Mouse (Mus musculus) liver, embryonic 14.5 days (tissue): Measurements from ENCODE around the gene Arhgef1.

Source experiments
- CTCF ChIP-seq: IDR thresholded peaks from 2 replicates; pipeline ENCODE4 v1.5.1; 2016; ENCODE audit warnings: antibody characterized with exemption, low read depth, control low read depth
- EP300 ChIP-seq: IDR thresholded peaks from 2 replicates; pipeline ENCODE4 v1.6.1; 2016; ENCODE audit warnings: antibody characterized with exemption, low read depth

DNA sequence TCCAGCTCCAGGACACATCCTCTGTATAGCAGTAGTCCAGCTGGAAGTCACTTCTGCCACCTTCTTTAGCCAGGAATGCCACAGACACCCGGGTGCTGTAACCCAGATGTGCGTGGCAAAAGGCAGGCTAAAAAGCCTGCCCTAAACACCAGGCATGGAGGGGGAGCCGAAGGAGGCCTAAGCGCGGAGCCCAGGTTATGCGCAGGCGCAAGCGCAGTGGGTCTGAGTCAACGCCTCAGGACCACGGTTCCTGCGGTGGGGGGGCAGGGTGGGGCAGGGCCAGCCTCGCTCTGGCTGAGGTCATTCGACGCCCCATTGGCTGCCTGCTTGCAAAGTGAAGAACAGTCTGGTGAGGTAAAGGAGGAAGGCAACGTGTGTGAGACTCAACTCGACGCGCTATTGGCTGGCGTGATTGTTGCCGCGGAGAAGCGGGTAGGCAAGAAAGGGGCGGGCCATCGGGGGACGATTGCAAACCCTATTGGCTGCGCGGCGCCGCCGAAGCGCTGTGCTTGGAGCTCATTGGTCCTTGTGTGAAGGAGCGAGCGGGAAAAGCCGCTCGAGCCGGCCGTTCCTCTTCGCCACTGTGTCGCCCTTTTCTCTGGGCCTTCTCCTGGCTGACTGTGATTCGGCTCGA, 33.1 kb upstream of the Arhgef1 start, which contains the start of the genes Lypd4 and Dmrtc2:
- no peak for TF ChIP-seq CTCF
- no peak for TF ChIP-seq EP300
